Mouse (Mus musculus) ES-Bruce4 (cell line): ENCODE measurements at regions not wholly inside any gene's neighbourhood (a gene's known extent, or its start where the extent isn't known, plus 50 kb on each side); places are given as distances from the start of the nearest gene placed in this dataset.

Source experiments
- CTCF ChIP-seq: IDR thresholded peaks from one replicate; pipeline ENCODE4 v1.8.1; 2011; ENCODE audit warnings: low read depth, low read length
- EP300 ChIP-seq: IDR thresholded peaks from 2 replicates; pipeline ENCODE4 v1.6.1; 2011; ENCODE audit warnings: low read depth, low read length; ENCODE audit not compliant: insufficient read depth

DNA sequence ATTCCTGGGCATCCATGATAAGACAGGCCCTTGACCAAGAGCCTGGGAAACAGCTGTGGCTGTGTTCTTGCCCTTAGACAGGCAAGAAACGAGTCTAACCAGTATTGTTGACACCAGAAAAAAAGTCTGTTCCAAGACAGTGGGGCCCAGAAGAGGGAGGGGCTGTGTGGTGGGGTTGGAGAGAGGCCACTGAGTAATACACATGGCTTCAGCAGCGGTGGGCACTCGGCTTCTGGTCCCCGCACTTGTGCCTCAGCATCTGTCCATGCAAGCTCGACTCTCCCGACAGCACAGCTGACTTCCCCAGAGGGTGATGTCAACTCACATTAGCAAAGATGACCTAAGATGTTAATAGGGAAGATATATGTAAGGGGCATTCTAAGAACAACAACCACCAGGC, 110.9 kb upstream of the Tle3 start:
- TF ChIP-seq CTCF: no peak
- no peak for TF ChIP-seq EP300
